Mouse (Mus musculus): ENCODE data around the gene Exosc9. TPM values are rescaled to one million over a fixed set of nuclear protein-coding genes. Genes with fewer than 3 reads are reported as not detected.
A peak's percentile ranks its signal among the peaks of the same experiment; 100 is the strongest.

The Exosc9 gene
- 47.5 and 48.6 TPM in 2 replicates for polyA plus RNA-seq (2015; fragmentation: Nextera tagmentation; extraction: Ambion mirVana)

DNA sequence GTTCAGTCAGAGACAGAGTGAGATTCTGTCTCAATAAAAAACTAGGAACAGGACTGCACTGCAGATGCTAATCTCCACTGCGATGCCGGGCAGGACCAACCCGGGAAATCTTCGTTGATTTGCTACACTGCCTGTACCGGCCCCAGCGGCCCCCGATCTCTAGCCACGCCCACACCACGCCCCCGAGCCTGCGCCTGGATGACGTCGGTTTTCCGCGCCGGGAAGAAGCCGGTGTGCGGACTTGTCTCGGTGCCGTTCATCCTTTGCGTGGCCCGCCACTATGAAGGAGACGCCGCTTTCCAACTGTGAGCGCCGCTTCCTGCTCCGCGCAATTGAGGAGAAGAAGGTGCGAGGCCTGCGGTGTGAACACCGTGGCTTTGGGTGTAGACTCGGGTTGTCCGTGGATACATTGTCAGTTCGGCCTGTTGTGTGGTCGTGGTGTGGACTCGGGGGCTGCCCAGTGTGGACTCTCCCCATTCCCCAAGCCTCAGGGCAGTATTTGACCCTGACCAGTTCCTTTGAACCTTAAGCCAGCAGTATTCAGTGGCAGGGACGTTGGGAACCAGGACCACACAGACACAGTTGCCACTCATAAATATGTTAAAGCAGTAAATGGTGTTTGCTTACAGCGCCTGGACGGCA lies at the start of gene Exosc9:
Exosc9 (plus strand) TSS at position 201 of the 642 bp plus-strand sequence.
- no peak for TF ChIP-seq CTCF (IDR thresholded peaks at IDR 0.05; ENCODE audit: low read depth)
- peak within 1 kb of the TSS; percentile 57 for H3K27ac ChIP-seq
- ATAC-seq (replicated peaks; ENCODE audit: low FRiP score, low read depth): peak; percentile 93

DNA sequence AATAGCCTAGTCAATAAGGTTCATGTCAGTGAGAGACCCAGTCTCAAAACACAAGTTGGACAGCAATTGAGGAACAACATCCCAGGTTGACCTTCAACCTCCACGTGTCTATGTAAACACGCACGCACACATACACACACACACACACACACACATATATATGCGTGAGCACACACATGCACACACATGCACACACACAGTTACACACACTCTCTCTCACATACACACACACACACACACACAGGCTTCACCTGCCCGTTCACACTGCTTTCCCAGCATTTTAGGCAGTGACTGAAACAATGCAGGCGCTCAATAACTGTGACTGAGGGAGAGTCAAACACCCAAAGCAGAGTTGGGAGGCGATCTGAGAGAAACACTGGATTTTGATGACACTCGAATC lies 47.1 kb upstream of the Exosc9 start:
- Histone ChIP-seq H3K9ac (ENCODE audit: low read depth, low read length) (no peak overlapping the region), H3K36me3 (ENCODE audit: insufficient read depth, low read length) (no peaks in the 10 kb centered on the region), H3K27me3 (ENCODE audit: insufficient read depth, low read length) (no peaks in the 10 kb centered on the region), H3K4me2 (ENCODE audit: low read length) (no peak overlapping the region), H3K27ac (no peak overlapping the region), H3K9me3 (replicated peaks; ENCODE audit: low read length) (no peaks in the 10 kb centered on the region), H3K4me1 (replicated peaks; ENCODE audit: insufficient read depth, low read length) (no peaks in the 10 kb centered on the region), H3K4me3 (replicated peaks; ENCODE audit: low read depth, low read length) (no peak overlapping the region)
- no peak for ATAC-seq (replicated peaks; ENCODE audit: low FRiP score, low read depth)
- no peak for TF ChIP-seq CTCF (IDR thresholded peaks at IDR 0.05; ENCODE audit: low read depth)
- no peak for DNase-seq (ENCODE audit: low spot score)
- WGBS: 88% methylated on average over 8 of the region's 8 CpGs

More for the DNA sequence above, at the start of gene Exosc9:
- Histone ChIP-seq H3K27me3 (ENCODE audit: insufficient read depth, low read length) (no peaks in the 10 kb centered on the region), H3K9ac (ENCODE audit: low read depth, low read length) (peak within 1 kb of the TSS; percentile 79), H3K4me2 (ENCODE audit: low read length) (peak within 1 kb of the TSS; percentile 71), H3K4me1 (replicated peaks; ENCODE audit: insufficient read depth, low read length) (peaks cover 6% of the 10 kb centered on the region; the same call in 1 of the 2 replicates), H3K36me3 (ENCODE audit: insufficient read depth, low read length) (0 out of 2 replicates have a peak, but pooled peaks cover 8% of the 10 kb centered on the region), H3K9me3 (replicated peaks; ENCODE audit: low read length) (no peaks in the 10 kb centered on the region), H3K4me3 (replicated peaks; ENCODE audit: low read depth, low read length) (peak within 1 kb of the TSS; percentile 84)
- peak; percentile 86 for DNase-seq (ENCODE audit: low spot score)
- 1% methylated on average over 39 of the region's 39 CpGs for WGBS

DNA sequence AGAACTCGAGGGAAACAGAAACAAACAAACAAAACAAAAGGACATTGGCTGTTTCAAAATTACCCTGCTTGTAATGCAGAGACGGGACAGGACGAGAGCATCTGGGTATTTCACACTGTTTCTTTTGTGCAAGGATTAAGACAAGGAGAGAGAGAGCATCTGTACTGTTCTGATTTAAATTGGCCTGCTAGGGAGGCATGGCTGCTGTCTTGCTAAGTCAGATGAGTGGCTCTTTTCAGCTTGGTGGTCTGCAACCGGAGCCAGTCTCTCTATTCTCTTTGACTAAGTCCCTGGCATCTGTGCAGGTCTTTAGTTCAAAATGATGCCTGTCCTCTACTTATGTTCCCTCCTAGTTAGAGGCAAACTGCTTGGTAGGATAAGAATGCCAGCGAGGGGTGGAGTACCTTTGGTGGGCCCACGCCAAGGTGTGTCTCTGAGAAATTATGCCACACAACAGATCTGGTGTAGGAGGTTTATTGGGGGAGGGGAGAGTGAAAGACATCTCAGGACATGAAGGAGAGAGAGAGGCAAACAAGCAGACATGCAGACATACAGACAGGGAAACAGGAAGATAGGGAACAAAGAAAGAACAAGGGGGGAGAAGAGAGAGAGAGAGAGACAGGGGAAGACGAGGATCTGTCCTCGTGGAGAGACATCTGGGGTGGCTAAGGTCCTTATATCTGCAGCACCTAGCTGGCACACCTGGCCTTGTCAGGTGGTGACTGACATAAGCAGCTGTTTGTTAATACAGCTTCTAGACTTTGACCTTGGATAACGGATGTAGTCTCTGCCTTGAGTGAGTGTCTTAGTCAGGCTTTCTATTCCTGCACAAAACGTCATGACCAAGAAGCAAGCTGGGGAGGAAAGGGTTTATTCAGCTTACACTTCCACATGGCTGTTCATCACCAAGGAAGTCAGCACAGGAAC lies 46.3 kb upstream of the Exosc9 start:
- no peaks in the 10 kb centered on the region for H3K27me3 ChIP-seq (ENCODE audit: insufficient read depth, low read length)
- H3K36me3 ChIP-seq (ENCODE audit: insufficient read depth, low read length): no peaks in the 10 kb centered on the region
- H3K27ac ChIP-seq: no peak overlapping the region
- ATAC-seq (replicated peaks; ENCODE audit: low FRiP score, low read depth) (no peak), DNase-seq (ENCODE audit: low spot score) (no peak)
- H3K9ac ChIP-seq (ENCODE audit: low read depth, low read length): no peak overlapping the region
- H3K9me3 ChIP-seq (replicated peaks; ENCODE audit: low read length): no peaks in the 10 kb centered on the region
- 69% methylated on average over 10 of the region's 10 CpGs for WGBS
- H3K4me1 ChIP-seq (replicated peaks; ENCODE audit: insufficient read depth, low read length): no peaks in the 10 kb centered on the region
- no peak overlapping the region for H3K4me2 ChIP-seq (ENCODE audit: low read length)
- H3K4me3 ChIP-seq (replicated peaks; ENCODE audit: low read depth, low read length): no peak overlapping the region
- no peak for TF ChIP-seq CTCF (IDR thresholded peaks at IDR 0.05; ENCODE audit: low read depth)

DNA sequence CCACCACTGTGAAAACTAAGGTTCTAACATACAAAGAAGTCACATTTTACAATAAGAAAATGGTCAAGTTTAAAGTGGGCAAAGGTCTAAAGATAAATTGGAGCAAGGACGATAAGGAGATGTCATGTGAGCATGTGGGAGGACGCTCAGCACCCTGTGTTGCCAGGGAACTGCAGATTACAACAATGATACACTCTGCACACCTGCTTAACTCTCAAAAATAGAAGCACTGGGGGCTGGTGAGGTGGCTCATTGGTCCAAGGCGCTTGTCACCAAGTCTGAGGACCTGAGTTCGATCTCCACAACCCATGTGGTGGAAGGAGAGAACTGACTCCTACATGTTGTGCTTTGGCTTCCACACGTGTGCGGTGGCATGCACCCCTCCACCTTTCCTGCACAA lies 40.9 kb upstream of the Exosc9 start:
- no peak overlapping the region for H3K4me3 ChIP-seq (replicated peaks; ENCODE audit: low read depth, low read length)
- DNase-seq (ENCODE audit: low spot score) (no peak), ATAC-seq (replicated peaks; ENCODE audit: low FRiP score, low read depth) (no peak)
- no peak overlapping the region for H3K9ac ChIP-seq (ENCODE audit: low read depth, low read length)
- H3K4me2 ChIP-seq (ENCODE audit: low read length): no peak overlapping the region
- no peaks in the 10 kb centered on the region for H3K9me3 ChIP-seq (replicated peaks; ENCODE audit: low read length)
- no peaks in the 10 kb centered on the region for H3K36me3 ChIP-seq (ENCODE audit: insufficient read depth, low read length)
- WGBS: 71% methylated on average over 6 of the region's 6 CpGs
- no peaks in the 10 kb centered on the region for H3K27me3 ChIP-seq (ENCODE audit: insufficient read depth, low read length)
- no peak for TF ChIP-seq CTCF (IDR thresholded peaks at IDR 0.05; ENCODE audit: low read depth)
- H3K4me1 ChIP-seq (replicated peaks; ENCODE audit: insufficient read depth, low read length): no peaks in the 10 kb centered on the region
- no peak overlapping the region for H3K27ac ChIP-seq

DNA sequence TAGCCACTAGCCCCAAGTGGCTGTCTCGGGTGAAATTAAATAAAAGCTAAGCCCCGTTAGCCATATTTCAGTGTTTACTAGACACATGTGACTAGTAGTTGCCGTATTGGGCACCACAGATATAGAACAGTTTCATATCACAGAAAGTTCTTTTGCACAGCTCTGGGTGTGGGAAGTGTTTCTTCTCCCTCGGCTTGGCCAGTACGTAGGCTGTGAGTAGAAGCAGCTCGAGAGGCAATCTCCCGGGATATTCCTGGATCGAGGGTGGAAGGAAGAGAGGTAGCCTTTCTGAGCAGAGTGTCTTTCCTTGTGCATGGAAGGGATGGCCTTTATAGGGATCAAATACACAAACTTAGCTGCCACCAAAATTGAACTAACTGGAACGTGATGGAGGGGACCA lies 36.2 kb upstream of the Exosc9 start:
- WGBS: 85% methylated on average over 9 of the region's 9 CpGs
- ATAC-seq (replicated peaks; ENCODE audit: low FRiP score, low read depth): no peak
- Histone ChIP-seq H3K9ac (ENCODE audit: low read depth, low read length) (no peak overlapping the region), H3K4me3 (replicated peaks; ENCODE audit: low read depth, low read length) (no peak overlapping the region), H3K27me3 (ENCODE audit: insufficient read depth, low read length) (peaks cover 19% of the 10 kb centered on the region), H3K9me3 (replicated peaks; ENCODE audit: low read length) (no peaks in the 10 kb centered on the region), H3K27ac (no peak overlapping the region), H3K4me2 (ENCODE audit: low read length) (no peak overlapping the region), H3K4me1 (replicated peaks; ENCODE audit: insufficient read depth, low read length) (no peaks in the 10 kb centered on the region), H3K36me3 (ENCODE audit: insufficient read depth, low read length) (no peaks in the 10 kb centered on the region)
- no peak for DNase-seq (ENCODE audit: low spot score)
- no peak for TF ChIP-seq CTCF (IDR thresholded peaks at IDR 0.05; ENCODE audit: low read depth)

All from kidney, postnatal 0 days (tissue).